Mouse (Mus musculus): ENCODE results near the gene Cers4. TPM values are rescaled to one million over a fixed set of nuclear protein-coding genes. Genes with fewer than 3 reads are reported as not detected.

The Cers4 gene
- 1 to 10 TPM in 11 of 26 experiments, under 1 TPM in 14, not detected in 1; 0.19 to 3.1 (median 0.64) TPM for total RNA-seq (2018; cell fraction: chromatin; rRNA removed)
- total RNA-seq (2018; cell fraction: cytosol; rRNA removed), result under 1 TPM in 25 of 26 experiments, not detected in 1; 0.13 to 0.91 (median 0.31) TPM
- total RNA-seq (2018; cell fraction: nucleus; rRNA removed), result 1 to 10 TPM in 6 of 26 experiments, under 1 TPM in 18, not detected in 2; 0.13 to 2.4 (median 0.49) TPM
- 0.17 to 1.8 TPM (median 0.42 TPM) in 3 replicates for polyA plus RNA-seq (2018)

GRCm38 (mm10) chr8:4492851-4493685 lies at the start of gene Cers4:
TSS of gene Cers4 (plus strand) at chr8:4493026.
- 3% methylated on average over 39 of the region's 39 CpGs for WGBS (ENCODE audit: missing documents)
- no peaks in the 10 kb centered on the region for H3K36me3 ChIP-seq (ENCODE audit: inconsistent target)
- H3K4me3 ChIP-seq (ENCODE audit: inconsistent target), result peak within 1 kb of the TSS; percentile 28
- no peak within 1 kb of the TSS for H3K27ac ChIP-seq
- no peaks in the 10 kb centered on the region for H3K79me2 ChIP-seq (ENCODE audit: inconsistent target)

GRCm38 (mm10) chr8:4458165-4458564 lies 34.7 kb upstream of the Cers4 start:
- Histone ChIP-seq H3K27ac (no peak overlapping the region), H3K79me2 (ENCODE audit: inconsistent target) (no peaks in the 10 kb centered on the region), H3K36me3 (ENCODE audit: inconsistent target) (no peaks in the 10 kb centered on the region), H3K4me3 (ENCODE audit: inconsistent target) (no peak overlapping the region)
- WGBS (ENCODE audit: missing documents), result 80% methylated on average over 2 of the region's 2 CpGs

GRCm38 (mm10) chr8:4463061-4463460 lies 29.8 kb upstream of the Cers4 start:
- Histone ChIP-seq H3K4me3 (ENCODE audit: inconsistent target) (no peak overlapping the region), H3K27ac (no peak overlapping the region), H3K36me3 (ENCODE audit: inconsistent target) (no peaks in the 10 kb centered on the region), H3K79me2 (ENCODE audit: inconsistent target) (no peaks in the 10 kb centered on the region)
- 86% methylated on average over 2 of the region's 2 CpGs for WGBS (ENCODE audit: missing documents)

GRCm38 (mm10) chr8:4474419-4475187 lies 18.2 kb upstream of the Cers4 start:
- Histone ChIP-seq H3K27ac (no peak overlapping the region), H3K36me3 (ENCODE audit: inconsistent target) (no peaks in the 10 kb centered on the region), H3K4me3 (ENCODE audit: inconsistent target) (no peak overlapping the region), H3K79me2 (ENCODE audit: inconsistent target) (no peaks in the 10 kb centered on the region)
- 74% methylated on average over 7 of the region's 7 CpGs for WGBS (ENCODE audit: missing documents)

- no peaks in the 10 kb centered on the region for H3K36me3 ChIP-seq (ENCODE audit: inconsistent target)
- H3K4me3 ChIP-seq (ENCODE audit: inconsistent target), result no peak overlapping the region
- WGBS (ENCODE audit: missing documents), result 95% methylated on average over 4 of the region's 4 CpGs
- no peak overlapping the region for H3K27ac ChIP-seq
- H3K79me2 ChIP-seq (ENCODE audit: inconsistent target), result no peaks in the 10 kb centered on the region
These were observed 11.7 kb upstream of the Cers4 start for GRCm38 (mm10) chr8:4481154-4481553.

GRCm38 (mm10) chr8:4481586-4481985 lies 11.2 kb upstream of the Cers4 start:
- Histone ChIP-seq H3K4me3 (ENCODE audit: inconsistent target) (no peak overlapping the region), H3K27ac (no peak overlapping the region), H3K36me3 (ENCODE audit: inconsistent target) (no peaks in the 10 kb centered on the region), H3K79me2 (ENCODE audit: inconsistent target) (no peaks in the 10 kb centered on the region)
- WGBS (ENCODE audit: missing documents), result 77% methylated on average over 4 of the region's 4 CpGs

- 84% methylated on average over 4 of the region's 4 CpGs for WGBS (ENCODE audit: missing documents)
- no peak overlapping the region for H3K27ac ChIP-seq
- no peaks in the 10 kb centered on the region for H3K36me3 ChIP-seq (ENCODE audit: inconsistent target)
- H3K79me2 ChIP-seq (ENCODE audit: inconsistent target), result no peaks in the 10 kb centered on the region
- no peak overlapping the region for H3K4me3 ChIP-seq (ENCODE audit: inconsistent target)
These were observed 10.3 kb upstream of the Cers4 start for GRCm38 (mm10) chr8:4482501-4482900.

GRCm38 (mm10) chr8:4483330-4483729 lies 9.5 kb upstream of the Cers4 start:
- no peaks in the 10 kb centered on the region for H3K79me2 ChIP-seq (ENCODE audit: inconsistent target)

GRCm38 (mm10) chr8:4493686-4494440 lies 1.0 kb downstream of the Cers4 start:
- WGBS (ENCODE audit: missing documents), result 19% methylated on average over 21 of the region's 21 CpGs
- Histone ChIP-seq H3K36me3 (ENCODE audit: inconsistent target) (no peaks in the 10 kb centered on the region), H3K27ac (no peak overlapping the region), H3K4me3 (ENCODE audit: inconsistent target) (peak overlapping the region; percentile 28), H3K79me2 (ENCODE audit: inconsistent target) (no peaks in the 10 kb centered on the region)

More at GRCm38 (mm10) chr8:4483330-4483729, 9.5 kb upstream of the Cers4 start:
- 59% methylated on average over 6 of the region's 6 CpGs for WGBS (ENCODE audit: missing documents)
- H3K4me3 ChIP-seq (ENCODE audit: inconsistent target), result no peak overlapping the region
- H3K36me3 ChIP-seq (ENCODE audit: inconsistent target), result no peaks in the 10 kb centered on the region
- H3K27ac ChIP-seq, result no peak overlapping the region

- no peak overlapping the region for H3K27ac ChIP-seq
- 82% methylated on average over 6 of the region's 6 CpGs for WGBS (ENCODE audit: missing documents)
- H3K36me3 ChIP-seq (ENCODE audit: inconsistent target), result no peaks in the 10 kb centered on the region
- H3K4me3 ChIP-seq (ENCODE audit: inconsistent target), result no peak overlapping the region
- no peaks in the 10 kb centered on the region for H3K79me2 ChIP-seq (ENCODE audit: inconsistent target)
These were observed 3.1 kb downstream of the Cers4 start for GRCm38 (mm10) chr8:4495976-4496375.

- Histone ChIP-seq H3K4me3 (ENCODE audit: inconsistent target) (no peak overlapping the region), H3K36me3 (ENCODE audit: inconsistent target) (no peaks in the 10 kb centered on the region), H3K27ac (no peak overlapping the region), H3K79me2 (ENCODE audit: inconsistent target) (no peaks in the 10 kb centered on the region)
- WGBS (ENCODE audit: missing documents), result 21% methylated on average over 1 of the region's 1 CpGs
These were observed 4.8 kb downstream of the Cers4 start for GRCm38 (mm10) chr8:4497610-4498009.

GRCm38 (mm10) chr8:4505364-4505763 lies 12.5 kb downstream of the Cers4 start:
- Histone ChIP-seq H3K27ac (no peak overlapping the region), H3K79me2 (ENCODE audit: inconsistent target) (no peaks in the 10 kb centered on the region), H3K36me3 (ENCODE audit: inconsistent target) (no peaks in the 10 kb centered on the region), H3K4me3 (ENCODE audit: inconsistent target) (no peak overlapping the region)
- 100% methylated on average over 1 of the region's 1 CpGs for WGBS (ENCODE audit: missing documents)

GRCm38 (mm10) chr8:4507527-4507926 lies 14.7 kb downstream of the Cers4 start:
- Histone ChIP-seq H3K36me3 (ENCODE audit: inconsistent target) (no peaks in the 10 kb centered on the region), H3K4me3 (ENCODE audit: inconsistent target) (no peak overlapping the region), H3K27ac (no peak overlapping the region), H3K79me2 (ENCODE audit: inconsistent target) (no peaks in the 10 kb centered on the region)
- 47% methylated on average over 3 of the region's 5 CpGs for WGBS (ENCODE audit: missing documents)

- Histone ChIP-seq H3K27ac (no peak overlapping the region), H3K79me2 (ENCODE audit: inconsistent target) (no peaks in the 10 kb centered on the region), H3K36me3 (ENCODE audit: inconsistent target) (no peaks in the 10 kb centered on the region), H3K4me3 (ENCODE audit: inconsistent target) (no peak overlapping the region)
- WGBS (ENCODE audit: missing documents), result 90% methylated on average over 4 of the region's 4 CpGs
These were observed 18.0 kb downstream of the Cers4 start for GRCm38 (mm10) chr8:4510824-4511223.

All from macrophage (primary cell).